Mouse (Mus musculus) intestine, embryonic 14.5 days (tissue): Measurements from ENCODE around the gene BC052040. TPM values are rescaled to one million over a fixed set of nuclear protein-coding genes. Genes with fewer than 3 reads are reported as not detected.

Experiments used
- ATAC-seq: fragments of 200-750 bp; cut with Nextera tagmentation; replicated peaks from 2 replicates; pipeline ENCODE4 v1.8.0; 2017; ENCODE audit warnings: low read depth, moderate number of reproducible peaks, moderate TSS enrichment, moderate library complexity; ENCODE audit not compliant: low FRiP score, low TSS enrichment
- DNase-seq: peaks from one replicate; pipeline ENCODE4 v3.0.0-alpha.2; 2018; ENCODE audit warnings: low spot score
- H3K27ac ChIP-seq: fragments of 300-500 bp; sonication (generic); 2 replicates; pipeline ENCODE4 v1.5.1; 2014; ENCODE audit warnings: low read depth, mild to moderate bottlenecking, control low read depth
- H3K27me3 ChIP-seq: fragments of 300-500 bp; sonication (generic); replicated peaks from 2 replicates; pipeline ENCODE4 v1.6.1; 2014; ENCODE audit warnings: low read length, control low read depth; ENCODE audit not compliant: control insufficient read depth, insufficient read depth
- H3K36me3 ChIP-seq: fragments of 300-500 bp; sonication (generic); 2 replicates; pipeline ENCODE4 v1.6.1; 2014; ENCODE audit warnings: low read length, control low read depth; ENCODE audit not compliant: control insufficient read depth, insufficient read depth
- H3K4me1 ChIP-seq: fragments of 300-500 bp; sonication (generic); replicated peaks from 2 replicates; pipeline ENCODE4 v1.6.1; 2014; ENCODE audit warnings: low read length, control low read depth, mixed read lengths; ENCODE audit not compliant: control insufficient read depth, insufficient read depth
- H3K4me2 ChIP-seq: fragments of 300-500 bp; sonication (generic); 2 replicates; pipeline ENCODE4 v1.6.1; 2014; ENCODE audit warnings: low read length
- H3K4me3 ChIP-seq: fragments of 300-500 bp; sonication (generic); 2 replicates; pipeline ENCODE4 v1.5.1; 2014; ENCODE audit warnings: low read depth, low read length, control low read depth, mixed read lengths
- H3K9ac ChIP-seq: fragments of 300-500 bp; sonication (generic); 2 replicates; pipeline ENCODE4 v1.6.1; 2014; ENCODE audit warnings: mild to moderate bottlenecking, low read length
- H3K9me3 ChIP-seq: fragments of 300-500 bp; sonication (generic); 2 replicates; pipeline ENCODE4 v1.6.1; 2016; ENCODE audit warnings: low read length, control low read depth; ENCODE audit not compliant: control insufficient read depth
- WGBS: fragments of 180-500 bp; shearing (Covaris S2); extraction: QIAGEN DNeasy Blood & Tissue Kit; methylation state at CpG from one replicate; pipeline ENCODE4 v1.1.7; 2014; 5-methylcytosine and 5-hydroxymethylcytosine counted together
- polyA plus RNA-seq: library from polyadenylated mRNA; unstranded; fragments of >200 nt; fragmentation: Nextera tagmentation; extraction: Ambion mirVana; gene quantifications from 2 replicates; pipeline ENCODE4 v1.2.1, GENCODE M21; 2014

BC052040 gene
- polyA plus RNA-seq, 1 experiment from 2014 or later, result 13.3 TPM

DNA sequence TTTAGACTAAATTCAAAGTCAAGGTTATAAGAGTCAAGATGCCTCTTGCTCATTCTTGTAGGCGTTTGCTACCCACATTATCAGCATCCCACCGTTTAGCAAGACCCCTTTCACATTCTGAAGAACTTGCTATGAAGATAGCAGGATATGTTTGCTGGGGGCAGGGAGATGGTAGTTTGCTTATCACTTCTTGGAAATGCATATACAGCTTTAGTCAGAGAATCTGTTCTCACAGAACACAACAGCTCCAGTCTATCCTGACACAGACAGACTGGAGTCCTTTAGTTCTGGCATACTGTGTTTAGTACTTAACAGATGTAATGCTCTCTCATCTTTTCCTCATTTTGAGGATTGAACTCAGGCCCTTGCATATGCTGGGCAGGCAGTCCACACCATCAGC, 28.6 kb downstream of the BC052040 start:
- Histone ChIP-seq H3K4me3 (no peak overlapping the region), H3K9me3 (no peaks in the 10 kb centered on the region), H3K4me1 (no peaks in the 10 kb centered on the region), H3K36me3 (no peaks in the 10 kb centered on the region), H3K27me3 (no peaks in the 10 kb centered on the region), H3K4me2 (no peak overlapping the region), H3K27ac (no peak overlapping the region), H3K9ac (no peak overlapping the region)
- WGBS, result 90% methylated on average over 2 of the region's 2 CpGs
- ATAC-seq (no peak), DNase-seq (no peak)

DNA sequence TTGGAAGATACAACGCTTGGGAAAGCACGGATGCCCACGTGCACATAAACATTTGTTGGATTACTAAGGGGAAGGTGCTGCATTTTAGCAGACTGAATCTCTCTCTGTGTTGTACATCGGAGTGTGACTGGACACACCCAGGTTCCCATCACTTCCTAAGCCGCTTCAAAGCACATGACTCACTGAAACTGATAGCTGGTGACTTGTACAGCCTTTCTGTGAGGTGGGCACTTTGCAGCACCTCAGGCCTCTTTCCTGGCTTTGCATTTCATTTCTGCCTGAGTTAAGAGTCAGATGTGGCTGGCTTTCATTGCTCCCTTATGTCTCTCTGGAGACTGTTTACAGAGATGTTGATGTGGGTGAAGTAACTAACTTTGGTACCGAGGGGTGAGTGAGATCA, 29.0 kb downstream of the BC052040 start:
- Histone ChIP-seq H3K9me3 (no peaks in the 10 kb centered on the region), H3K9ac (no peak overlapping the region), H3K4me1 (no peaks in the 10 kb centered on the region), H3K4me2 (no peak overlapping the region), H3K36me3 (no peaks in the 10 kb centered on the region), H3K4me3 (no peak overlapping the region), H3K27ac (no peak overlapping the region), H3K27me3 (no peaks in the 10 kb centered on the region)
- ATAC-seq, result no peak
- WGBS, result 90% methylated on average over 6 of the region's 6 CpGs
- no peak for DNase-seq

DNA sequence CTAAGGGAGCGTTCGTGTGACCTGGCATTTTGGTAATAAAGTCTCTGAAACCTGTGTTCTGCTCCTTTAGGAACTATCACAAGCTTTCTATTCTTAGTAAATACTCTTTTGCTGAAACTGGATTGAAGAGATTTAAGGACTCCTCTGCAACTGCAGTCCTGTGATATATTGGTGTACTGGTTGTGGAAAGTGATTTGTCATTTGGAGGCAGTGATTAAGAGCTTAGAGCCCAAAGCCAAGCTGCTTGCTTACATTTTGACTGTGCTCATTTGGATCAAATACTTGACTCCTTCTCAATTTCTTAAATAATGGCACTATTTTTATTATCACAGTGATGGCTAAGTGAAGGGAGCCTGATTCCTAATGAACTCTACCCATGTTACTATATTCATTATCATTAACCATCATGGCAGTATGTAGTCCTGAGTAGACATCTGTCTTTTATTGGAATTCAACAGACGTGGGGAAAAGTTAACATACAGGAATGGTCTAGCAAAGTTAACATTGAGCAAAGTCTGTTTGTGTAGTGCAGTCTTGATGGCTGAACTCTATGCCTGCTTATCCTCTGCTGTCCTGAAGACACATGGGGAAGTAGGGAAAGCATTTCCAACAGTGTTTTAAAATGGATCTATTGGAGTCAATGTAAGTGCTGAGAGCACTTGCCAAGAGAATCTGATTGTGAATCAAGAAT, 32.5 kb downstream of the BC052040 start:
- Histone ChIP-seq H3K27ac (0 out of 2 replicates have a peak overlapping the region, but pooled peaks have one; percentile 4), H3K36me3 (no peaks in the 10 kb centered on the region), H3K9me3 (no peaks in the 10 kb centered on the region), H3K27me3 (no peaks in the 10 kb centered on the region), H3K4me2 (no peak overlapping the region), H3K4me1 (no peaks in the 10 kb centered on the region), H3K9ac (no peak overlapping the region), H3K4me3 (no peak overlapping the region)
- WGBS, result 62% methylated on average over 3 of the region's 3 CpGs
- ATAC-seq (peak; percentile 55; the same call in 1 of the 2 replicates), DNase-seq (no peak)

GRCm38 (mm10) chr2:115628471-115628870, 47.0 kb downstream of the BC052040 start:
- Histone ChIP-seq H3K4me2 (no peak overlapping the region), H3K9me3 (no peaks in the 10 kb centered on the region)
- WGBS, result 86% methylated on average over 4 of the region's 4 CpGs

GRCm38 (mm10) chr2:115631031-115631434, 49.5 kb downstream of the BC052040 start:
- Histone ChIP-seq H3K4me3 (no peak overlapping the region), H3K27me3 (no peaks in the 10 kb centered on the region), H3K4me2 (no peak overlapping the region), H3K9ac (no peak overlapping the region), H3K36me3 (peaks cover 8% of the 10 kb centered on the region; the same call in 1 of the 2 replicates), H3K27ac (no peak overlapping the region), H3K4me1 (no peaks in the 10 kb centered on the region), H3K9me3 (no peaks in the 10 kb centered on the region)
- DNase-seq (no peak), ATAC-seq (no peak)
- WGBS, result 73% methylated on average over 5 of the region's 5 CpGs

More at GRCm38 (mm10) chr2:115628471-115628870, 47.0 kb downstream of the BC052040 start:
- Histone ChIP-seq H3K27ac (no peak overlapping the region), H3K4me3 (no peak overlapping the region), H3K27me3 (no peaks in the 10 kb centered on the region), H3K36me3 (no peaks in the 10 kb centered on the region), H3K4me1 (no peaks in the 10 kb centered on the region), H3K9ac (no peak overlapping the region)
- ATAC-seq (no peak), DNase-seq (no peak)

GRCm38 (mm10) chr2:115631826-115632225, 50.3 kb downstream of the BC052040 start:
- WGBS, result 92% methylated on average over 4 of the region's 4 CpGs
- Histone ChIP-seq H3K27ac (no peak overlapping the region), H3K4me3 (no peak overlapping the region), H3K9me3 (no peaks in the 10 kb centered on the region), H3K27me3 (no peaks in the 10 kb centered on the region), H3K36me3 (peaks cover 8% of the 10 kb centered on the region; the same call in 1 of the 2 replicates), H3K4me1 (no peaks in the 10 kb centered on the region), H3K4me2 (no peak overlapping the region), H3K9ac (no peak overlapping the region)
- DNase-seq (no peak), ATAC-seq (no peak)

DNA sequence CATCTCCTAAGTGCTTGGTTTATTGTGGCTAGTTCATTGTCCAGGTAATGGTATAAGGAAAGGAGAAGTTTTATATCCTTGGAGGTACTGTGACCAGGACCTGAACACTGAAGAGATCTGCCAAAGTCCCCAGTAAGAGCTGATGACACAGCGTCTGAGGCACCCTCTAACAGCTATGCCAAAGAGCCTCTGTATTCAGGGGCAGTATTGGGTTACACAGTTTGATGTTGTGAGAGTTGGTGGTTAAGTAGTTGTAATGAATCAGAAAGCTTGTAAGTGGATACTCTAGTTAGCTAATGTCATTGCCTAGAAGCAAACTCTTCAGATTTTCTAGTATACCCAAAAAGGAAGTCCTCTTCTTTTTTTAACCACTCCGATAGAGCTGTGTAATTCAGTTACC, 68.7 kb downstream of the BC052040 start:
- no peak for DNase-seq
- no peaks in the 10 kb centered on the region for H3K27me3 ChIP-seq

GRCm38 (mm10) chr2:115659712-115660111, 78.2 kb downstream of the BC052040 start:
- ATAC-seq (no peak), DNase-seq (no peak)
- no peaks in the 10 kb centered on the region for H3K27me3 ChIP-seq
- H3K9ac ChIP-seq, result no peak overlapping the region
- H3K9me3 ChIP-seq, result no peaks in the 10 kb centered on the region
- H3K36me3 ChIP-seq, result 0 out of 2 replicates have a peak, but pooled peaks cover 4% of the 10 kb centered on the region
- no peaks in the 10 kb centered on the region; the same call in 1 of the 2 replicates for H3K4me1 ChIP-seq
- WGBS, result 82% methylated on average over 8 of the region's 8 CpGs
- H3K4me2 ChIP-seq, result no peak overlapping the region
- no peak overlapping the region for H3K4me3 ChIP-seq
- no peak overlapping the region for H3K27ac ChIP-seq

More for the DNA sequence above, 68.7 kb downstream of the BC052040 start:
- Histone ChIP-seq H3K27ac (no peak overlapping the region), H3K9ac (no peak overlapping the region), H3K4me3 (no peak overlapping the region), H3K4me1 (no peaks in the 10 kb centered on the region), H3K36me3 (no peaks in the 10 kb centered on the region), H3K9me3 (no peaks in the 10 kb centered on the region), H3K4me2 (no peak overlapping the region)
- no peak for ATAC-seq
- 87% methylated on average over 2 of the region's 2 CpGs for WGBS
